Mouse (Mus musculus) adrenal gland (tissue): Measurements from ENCODE around the gene Smap1.

Source experiments
- intact Hi-C: fragments of 180-260 bp; cut with DNase I; formaldehyde crosslinking; loops from one replicate; pipeline ENCODE4 v1.15.1; 2025

The Smap1 gene

GRCm38 (mm10) chr1:23922530-23922884 is 390 bp upstream of the Smap1 start:
- intact Hi-C loops = loop anchor here (5.0 kb wide), 1 partner anchor 80 kb away; no protein-coding TSS in a partner anchor

DNA sequence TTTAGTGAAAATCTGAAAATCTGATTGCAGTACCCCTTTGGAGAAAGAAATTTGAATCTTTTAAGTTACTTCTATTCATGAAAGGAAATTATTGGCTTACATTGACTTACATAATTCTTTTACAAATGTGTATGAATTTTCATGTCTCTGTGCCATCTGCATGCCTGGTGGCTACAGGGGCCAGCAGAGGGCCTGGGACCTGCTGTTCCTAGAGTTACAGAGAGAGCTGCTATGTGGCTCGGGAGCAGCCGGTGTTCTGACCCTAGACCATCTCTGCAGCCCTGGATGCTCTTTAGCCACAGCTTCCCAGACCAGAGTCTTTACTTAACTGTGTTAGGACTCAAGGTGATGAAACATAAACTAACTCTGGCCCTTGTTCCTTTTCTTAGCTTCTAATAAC is 1.8 kb downstream of the Smap1 start:
- intact Hi-C loops = loop anchor here (5.0 kb wide), 1 partner anchor 82 kb away; no protein-coding TSS in a partner anchor

DNA sequence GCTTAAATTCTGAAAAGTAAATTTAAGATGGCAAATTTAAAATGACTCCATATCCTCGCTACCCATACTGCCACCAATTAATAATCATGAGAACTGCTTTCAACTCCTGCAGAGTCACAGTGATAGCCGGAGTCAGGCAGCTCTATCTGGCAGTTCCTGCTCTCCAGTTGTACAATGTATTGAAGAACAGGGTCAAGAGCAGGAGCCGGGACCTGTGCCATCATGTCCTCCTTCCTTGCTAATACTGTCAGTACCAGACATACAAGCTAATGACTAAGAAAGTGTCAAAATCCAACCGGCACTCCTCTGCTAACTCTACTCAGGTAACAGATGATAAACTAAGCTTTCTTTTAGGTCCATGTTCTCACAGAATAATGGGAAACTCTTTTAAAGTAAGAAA is 3.0 kb downstream of the Smap1 start:
- intact Hi-C loops = loop anchor here (10.0 kb wide), 1 partner anchor 176 kb away; no protein-coding TSS in a partner anchor

- intact Hi-C loops = loop anchor here (10.0 kb wide), 1 partner anchor 179 kb away; no protein-coding TSS in a partner anchor
These were observed 6.6 kb downstream of the Smap1 start for GRCm38 (mm10) chr1:23915483-23915882.

DNA sequence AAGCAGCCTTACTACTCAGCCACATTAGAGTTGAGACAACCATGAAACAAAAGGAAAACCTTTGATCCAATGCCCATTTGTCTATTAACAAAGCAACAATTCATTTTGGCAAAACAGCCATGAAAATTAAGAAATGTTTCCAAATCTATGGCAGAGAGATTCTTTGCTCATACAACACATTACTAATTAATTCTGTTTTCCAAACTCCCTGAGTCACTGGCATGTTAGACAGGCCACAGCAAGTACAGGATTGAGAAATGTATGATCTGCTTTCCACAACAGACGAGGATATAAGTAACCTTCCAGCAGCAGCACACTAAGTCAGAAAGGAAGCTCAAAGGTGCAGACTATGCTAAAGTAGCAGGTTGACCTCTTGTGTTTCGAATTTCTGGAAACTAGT is 9.1 kb downstream of the Smap1 start:
- intact Hi-C loops = loop anchor here (10.0 kb wide), 1 partner anchor 182 kb away; no protein-coding TSS in a partner anchor

- intact Hi-C loops = no loop called here
These were observed 16.0 kb downstream of the Smap1 start for GRCm38 (mm10) chr1:23906082-23906481.

- intact Hi-C loops = no loop called here
These were observed 18.8 kb downstream of the Smap1 start for GRCm38 (mm10) chr1:23903340-23903739.

GRCm38 (mm10) chr1:23902736-23903135 is 19.4 kb downstream of the Smap1 start:
- intact Hi-C loops = no loop called here

GRCm38 (mm10) chr1:23899647-23900020 is 22.5 kb downstream of the Smap1 start:
- intact Hi-C loops = no loop called here

GRCm38 (mm10) chr1:23899020-23899646 is 23.0 kb downstream of the Smap1 start:
- intact Hi-C loops = no loop called here

GRCm38 (mm10) chr1:23892072-23892471 is 30.0 kb downstream of the Smap1 start:
- intact Hi-C loops = no loop called here

GRCm38 (mm10) chr1:23884914-23885313 is 37.2 kb downstream of the Smap1 start:
- intact Hi-C loops = no loop called here

DNA sequence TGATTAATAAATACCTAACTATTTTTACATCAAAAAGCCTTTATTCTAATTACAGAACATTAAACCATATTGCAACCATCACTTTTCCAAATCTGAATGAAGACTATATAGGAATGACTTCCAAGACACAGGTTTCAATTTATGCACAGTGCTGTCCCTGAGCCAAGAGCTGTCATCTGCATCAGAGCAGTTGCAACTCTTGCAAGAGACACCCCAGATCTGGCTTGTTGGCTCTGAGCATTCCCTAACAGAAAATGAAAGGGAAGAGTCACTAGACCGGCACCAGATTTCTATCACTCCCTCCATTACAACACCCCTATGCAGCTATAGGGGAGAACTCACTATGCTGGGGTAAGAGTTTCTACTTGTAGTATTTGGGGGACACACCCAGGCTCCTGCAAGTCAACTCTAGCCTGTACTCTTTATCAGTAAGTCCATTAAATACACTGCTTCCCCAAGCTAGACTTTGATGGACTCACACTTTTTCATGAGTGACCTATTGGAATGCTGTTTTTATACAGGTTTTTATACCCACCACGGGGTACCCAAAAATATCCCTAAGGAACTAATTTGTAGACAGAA is 37.9 kb downstream of the Smap1 start:
- intact Hi-C loops = no loop called here

DNA sequence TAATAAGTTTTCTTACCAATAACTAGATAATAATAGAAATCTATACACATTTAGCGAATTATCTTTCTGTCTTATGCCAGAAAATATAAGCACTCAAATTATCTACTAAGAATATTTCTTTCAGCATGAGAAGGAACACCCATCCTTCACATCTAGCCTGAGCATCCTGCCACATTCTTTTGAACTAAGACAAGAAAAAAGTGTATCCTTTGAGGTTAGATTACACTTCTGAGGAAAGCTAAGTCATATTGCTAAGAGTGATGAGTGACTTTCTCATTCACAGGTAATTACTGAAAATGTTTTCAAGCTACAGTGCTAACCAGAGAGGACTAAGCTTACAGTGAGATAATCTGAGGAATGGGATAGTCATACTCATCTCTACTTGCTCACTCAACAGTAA is 39.4 kb downstream of the Smap1 start:
- intact Hi-C loops = no loop called here

- intact Hi-C loops = no loop called here
These were observed 49.9 kb downstream of the Smap1 start for GRCm38 (mm10) chr1:23872194-23872593.

GRCm38 (mm10) chr1:23867350-23867862 is 54.7 kb downstream of the Smap1 start:
- intact Hi-C loops = no loop called here

DNA sequence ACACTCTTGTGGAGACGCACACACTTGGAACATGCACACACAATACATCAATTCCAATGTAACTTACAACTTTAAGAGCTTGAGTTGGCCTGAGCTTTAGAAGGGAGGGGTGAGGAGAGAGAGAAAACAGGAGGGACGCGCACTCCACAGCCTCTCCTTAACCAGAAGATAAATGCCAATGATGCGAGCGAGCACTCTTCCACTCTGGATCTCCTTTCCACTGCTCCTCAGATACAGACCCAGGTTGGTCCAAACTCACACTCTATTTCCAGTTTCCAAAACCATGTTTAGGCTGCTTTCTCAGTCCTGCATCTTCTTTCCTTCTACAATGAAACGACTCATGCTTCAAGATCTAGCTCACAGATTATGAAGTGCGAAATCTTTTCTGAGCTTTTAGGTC is 56.6 kb downstream of the Smap1 start:
- intact Hi-C loops = no loop called here

DNA sequence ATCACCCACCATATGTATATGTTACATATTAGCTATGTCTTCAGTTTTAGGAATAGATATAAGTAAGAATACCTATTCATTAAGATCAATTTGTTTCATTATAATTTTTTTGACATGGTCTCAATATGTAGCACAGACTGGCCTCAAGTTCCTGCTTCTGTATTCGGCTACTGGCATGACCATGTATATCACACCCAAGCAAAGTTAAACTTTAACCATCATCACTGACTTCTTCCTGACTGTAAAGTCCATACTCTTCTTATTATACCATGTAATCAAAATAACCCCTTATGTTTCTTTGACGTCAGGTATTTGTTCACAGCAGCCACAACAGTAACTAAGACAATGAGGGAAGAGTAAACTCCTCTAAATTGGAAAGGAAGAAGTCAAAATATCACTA is 61.2 kb downstream of the Smap1 start:
- intact Hi-C loops = no loop called here

DNA sequence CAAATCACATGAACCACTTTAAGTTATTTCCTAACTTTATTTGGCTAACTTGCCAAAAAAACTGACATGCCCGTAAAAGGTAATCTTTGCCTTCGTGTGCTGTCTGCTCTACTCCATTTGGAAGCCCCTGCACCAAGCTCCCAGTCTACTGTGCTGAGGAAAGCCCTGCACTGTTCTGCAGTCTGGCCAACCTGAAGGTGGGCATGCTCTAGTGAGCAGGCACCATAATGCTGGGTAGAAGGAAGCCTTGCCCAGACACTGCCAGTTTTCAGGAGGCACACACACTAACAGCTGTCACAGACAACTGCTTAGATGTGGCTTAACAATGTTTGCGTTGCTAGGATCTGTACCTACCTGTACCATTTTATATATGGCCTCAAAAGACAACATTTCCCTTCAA is 66.5 kb downstream of the Smap1 start:
- intact Hi-C loops = no loop called here

- intact Hi-C loops = no loop called here
These were observed 76.0 kb downstream of the Smap1 start for GRCm38 (mm10) chr1:23846044-23846680.

DNA sequence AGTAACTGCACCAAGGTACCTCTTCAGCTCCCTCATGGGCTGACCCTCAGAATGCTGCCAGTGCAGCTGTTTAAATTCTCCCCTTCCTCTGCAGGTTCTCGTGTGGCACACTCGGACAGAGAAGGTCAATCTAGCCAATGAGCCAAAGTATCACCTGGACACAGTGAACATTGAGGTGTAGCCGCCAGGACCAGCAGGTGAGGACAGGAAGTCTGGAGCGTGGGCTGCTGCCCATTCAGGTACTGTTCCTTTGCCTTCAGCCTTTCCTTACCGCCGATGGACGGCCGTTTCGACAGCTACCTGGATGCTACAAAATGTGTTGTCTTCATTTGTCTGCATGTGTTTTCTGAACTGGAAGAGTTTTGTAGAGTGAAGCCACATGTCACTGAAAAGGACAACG is 77.1 kb downstream of the Smap1 start:
- intact Hi-C loops = no loop called here

DNA sequence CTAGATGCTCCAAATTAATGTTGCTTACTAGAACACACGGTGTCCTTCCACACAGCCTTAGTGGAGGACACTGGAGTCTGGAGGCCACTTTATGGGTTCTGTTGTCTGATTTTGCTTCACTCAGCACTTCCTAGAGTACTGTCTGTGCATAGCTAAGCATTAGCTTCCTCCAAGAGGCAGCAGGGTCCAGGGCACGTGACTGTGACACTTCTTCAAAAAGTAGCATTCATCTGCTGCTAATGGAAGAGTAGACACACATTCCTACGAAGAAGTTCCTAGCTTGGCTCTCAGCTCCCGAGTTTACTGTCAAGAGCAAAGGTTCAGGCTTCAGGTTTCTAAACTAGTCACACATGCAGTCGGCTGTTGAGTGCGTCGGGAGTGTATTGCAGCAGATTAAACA is 78.3 kb downstream of the Smap1 start:
- intact Hi-C loops = no loop called here

GRCm38 (mm10) chr1:23842629-23843028 is 79.5 kb downstream of the Smap1 start:
- intact Hi-C loops = no loop called here
